8 mouse cellular contexts compared by ENCODE assay signal in the genomic region with DNA sequence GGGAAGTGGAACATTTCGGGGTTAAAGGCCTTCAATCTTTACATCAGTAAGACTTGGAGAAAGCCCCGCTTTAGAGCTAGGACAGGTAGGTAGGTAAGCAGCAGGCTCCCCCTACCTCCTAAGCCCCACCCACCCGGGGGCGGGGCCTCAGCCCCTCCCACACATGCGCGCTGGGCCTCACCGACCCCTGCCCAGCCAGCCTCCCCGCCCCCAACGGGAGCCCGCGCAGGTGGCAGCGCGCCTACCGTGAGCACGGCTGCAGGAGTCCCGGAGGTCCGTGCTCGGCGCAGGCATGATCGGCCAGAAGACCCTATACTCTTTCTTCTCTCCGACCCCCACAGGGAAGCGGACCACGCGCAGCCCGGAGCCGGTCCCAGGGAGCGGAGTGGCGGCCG. TPM values are rescaled to one million over a fixed set of nuclear protein-coding genes. Genes with fewer than 3 reads are reported as not detected.
DNase-seq lines count a peak whose midpoint lies in the region; ATAC-seq and TF ChIP-seq lines count a peak whose summit lies in the region.

Gene Ung, plus strand, starts transcription at position 176 of the 395 bp plus-strand sequence.

- TF ChIP-seq EP300 in ES-Bruce4 (IDR thresholded peaks at IDR 0.05; ENCODE audit: insufficient read depth, low read depth, low read length): no peak

- peak; percentile 37 for DNase-seq in 416B (ENCODE audit: low read depth)
- peak; percentile 81 for DNase-seq in kidney, postnatal 10 days

- H3K27me3 ChIP-seq in ES-Bruce4 (ENCODE audit: control insufficient read depth, insufficient read depth, low read length, poor library complexity, severe bottlenecking): no peaks in the 10 kb centered on the region
- no peaks in the 10 kb centered on the region for H3K27me3 ChIP-seq in heart, embryonic 13.5 days (replicated peaks)
- no peaks in the 10 kb centered on the region for H3K27me3 ChIP-seq in testis, adult 2 months (ENCODE audit: control insufficient read depth, insufficient read depth, low read length)

- ATAC-seq in heart, embryonic 13.5 days (ENCODE audit: extremely low read depth, insufficient number of reproducible peaks, low FRiP score, low TSS enrichment): peak; percentile 14; the same call in 1 of the 2 replicates
- ATAC-seq in megakaryocyte progenitor cell, adult 5-6 weeks (replicated peaks; ENCODE audit: poor library complexity): no peak
- ATAC-seq in frontal cortex, adult (ENCODE audit: low TSS enrichment): no peak

- H3K27ac ChIP-seq in ES-Bruce4 (ENCODE audit: insufficient read depth, low read length): peak within 1 kb of the TSS; percentile 41
- no peak within 1 kb of the TSS for H3K27ac ChIP-seq in cortical plate, adult 2 months (ENCODE audit: insufficient read depth, low read length)
- peak within 1 kb of the TSS; percentile 81 for H3K27ac ChIP-seq in heart, embryonic 13.5 days (replicated peaks)
- H3K27ac ChIP-seq in testis, adult 2 months (ENCODE audit: control insufficient read depth, insufficient read depth, low read depth, low read length): peak within 1 kb of the TSS; percentile 71

- peak within 1 kb of the TSS; percentile 98 for H3K4me2 ChIP-seq in heart, embryonic 13.5 days

- peak within 1 kb of the TSS; percentile 73 for H3K4me3 ChIP-seq in ES-Bruce4 (ENCODE audit: low read depth, low read length)
- peak within 1 kb of the TSS; percentile 44 for H3K4me3 ChIP-seq in cortical plate, adult 2 months (ENCODE audit: insufficient read depth, low read length)
- peak within 1 kb of the TSS; percentile 90 for H3K4me3 ChIP-seq in heart, embryonic 13.5 days
- peak within 1 kb of the TSS; percentile 78 for H3K4me3 ChIP-seq in testis, adult 2 months (ENCODE audit: control insufficient read depth, low read depth, low read length)

- WGBS in heart, embryonic 13.5 days: under 1% methylated on average over 29 of the region's 29 CpGs

- H3K9me3 ChIP-seq in ES-Bruce4 (replicated peaks; ENCODE audit: control insufficient read depth, insufficient read depth, low read length, poor library complexity, severe bottlenecking): no peaks in the 10 kb centered on the region
- H3K9me3 ChIP-seq in heart, embryonic 13.5 days: no peaks in the 10 kb centered on the region

- peak within 1 kb of the TSS; percentile 81 for H3K9ac ChIP-seq in ES-Bruce4 (ENCODE audit: low read depth, poor library complexity, severe bottlenecking)
- peak within 1 kb of the TSS; percentile 84 for H3K9ac ChIP-seq in heart, embryonic 13.5 days

- peaks cover 24% of the 10 kb centered on the region for H3K36me3 ChIP-seq in ES-Bruce4 (ENCODE audit: control insufficient read depth, insufficient read depth, low read length, poor library complexity, severe bottlenecking)
- peaks cover 14% of the 10 kb centered on the region for H3K36me3 ChIP-seq in heart, embryonic 13.5 days
- no peaks in the 10 kb centered on the region for H3K36me3 ChIP-seq in testis, adult 2 months (ENCODE audit: control insufficient read depth, insufficient read depth, low read length)

- TF ChIP-seq CTCF in ES-Bruce4 (IDR thresholded peaks at IDR 0.05; ENCODE audit: low read depth, low read length): no peak
- no peak for TF ChIP-seq CTCF in cortical plate, adult 2 months (IDR thresholded peaks at IDR 0.05; ENCODE audit: extremely low read depth, insufficient read depth, low read length)
- TF ChIP-seq CTCF in testis, adult 2 months (IDR thresholded peaks at IDR 0.05; ENCODE audit: control insufficient read depth, insufficient read depth, insufficient replicate concordance, low read depth, low read length): no peak

- peak; percentile 33 for TF ChIP-seq POLR2A in ES-Bruce4 (IDR thresholded peaks at IDR 0.05; ENCODE audit: insufficient read depth, low read length)
- TF ChIP-seq POLR2A in cortical plate, adult 2 months (IDR thresholded peaks at IDR 0.05; ENCODE audit: extremely low read depth, insufficient read depth, low read length): no peak
- no peak for TF ChIP-seq POLR2A in testis, adult 2 months (IDR thresholded peaks at IDR 0.05; ENCODE audit: control insufficient read depth, low read depth, low read length)

- peaks cover 8% of the 10 kb centered on the region for H3K4me1 ChIP-seq in ES-Bruce4 (ENCODE audit: control insufficient read depth, insufficient read depth, low read length)
- H3K4me1 ChIP-seq in cortical plate, adult 2 months (ENCODE audit: control insufficient read depth, insufficient read depth, low read length): no peaks in the 10 kb centered on the region
- H3K4me1 ChIP-seq in heart, embryonic 13.5 days: peaks cover 45% of the 10 kb centered on the region
- peaks cover 24% of the 10 kb centered on the region for H3K4me1 ChIP-seq in testis, adult 2 months (ENCODE audit: control insufficient read depth, insufficient read depth, low read length)

RNA-seq across cellular contexts. Expression of gene Ung, which starts in this region (rescaled TPM):
- 85.6 and 89.8 TPM in 2 replicates for polyA plus RNA-seq in ES-Bruce4 (2011; ENCODE audit: insufficient read depth, insufficient read length, low read depth, missing spikeins)
- 2.6 and 3.9 TPM in 2 replicates for polyA plus RNA-seq in cortical plate, adult 2 months (2012; rRNA removed)
- 44.6 and 47.5 TPM in 2 replicates for polyA plus RNA-seq in heart, embryonic 13.5 days (2015; fragmentation: Nextera tagmentation; extraction: Ambion mirVana)
- total RNA-seq in megakaryocyte progenitor cell, adult 5-6 weeks (2015): 9.9 and 10.8 TPM in 2 replicates
- 20.6 and 25.2 TPM in 2 replicates for total RNA-seq in megakaryocyte progenitor cell, adult 5-6 weeks (2017)
- 8.2 and 9.4 TPM in 2 replicates for polyA plus RNA-seq in testis, adult 2 months (2012; rRNA removed)
